Mouse (Mus musculus): Measurements from ENCODE around the gene Large1. TPM values are rescaled to one million over a fixed set of nuclear protein-coding genes. Genes with fewer than 3 reads are reported as not detected.
A peak's percentile ranks its signal among the peaks of the same experiment; 100 is the strongest.
"Not testable (repeated sequence)": the region's sequence is repeated elsewhere in the genome, so short reads cannot be mapped to it uniquely, and the experiment has no call there.

Gene Large1
- total and polyA plus RNA-seq, 2 experiments: 1.9 to 3.5 TPM

GRCm38 (mm10) chr8:73123864-73124499, 229.4 kb downstream of the Large1 start:
- Histone ChIP-seq H3K36me3 (ENCODE audit: control insufficient read depth, insufficient read depth, low read length) (no peaks in the 10 kb centered on the region), H3K4me1 (ENCODE audit: control insufficient read depth, insufficient read depth, low read length) (0 out of 2 replicates have a peak, but pooled peaks cover 4% of the 10 kb centered on the region), H3K4me3 (ENCODE audit: insufficient read depth, low read depth, low read length) (no peak overlapping the region), H3K79me2 (ENCODE audit: control insufficient read depth, insufficient read depth, low read length) (no peaks in the 10 kb centered on the region; the same call in 1 of the 2 replicates), H3K9ac (ENCODE audit: low read depth, low read length) (no peak overlapping the region), H3K27me3 (ENCODE audit: control insufficient read depth, insufficient read depth, low read length) (no peaks in the 10 kb centered on the region), H3K27ac (replicated peaks; ENCODE audit: insufficient read depth, low read depth, low read length) (no peak overlapping the region)
- 57% methylated on average over 5 of the region's 5 CpGs for WGBS
- peak; percentile 44 for DNase-seq (ENCODE audit: extremely low read depth, low read depth, low spot score)
- TF ChIP-seq CTCF (IDR thresholded peaks at IDR 0.05; ENCODE audit: low read depth, low read length) (no peak), POLR2A (IDR thresholded peaks at IDR 0.05; ENCODE audit: extremely low read depth, insufficient read depth, low read length) (no peak)

GRCm38 (mm10) chr8:73112332-73112895, 240.9 kb downstream of the Large1 start:
- Histone ChIP-seq H3K4me3 (ENCODE audit: insufficient read depth, low read depth, low read length) (no peak overlapping the region), H3K36me3 (ENCODE audit: control insufficient read depth, insufficient read depth, low read length) (no peaks in the 10 kb centered on the region), H3K4me1 (ENCODE audit: control insufficient read depth, insufficient read depth, low read length) (no peaks in the 10 kb centered on the region), H3K9ac (ENCODE audit: low read depth, low read length) (no peak overlapping the region), H3K27me3 (ENCODE audit: control insufficient read depth, insufficient read depth, low read length) (no peaks in the 10 kb centered on the region), H3K27ac (replicated peaks; ENCODE audit: insufficient read depth, low read depth, low read length) (no peak overlapping the region), H3K79me2 (ENCODE audit: control insufficient read depth, insufficient read depth, low read length) (no peaks in the 10 kb centered on the region)
- 93% methylated on average over 1 of the region's 1 CpGs for WGBS
- DNase-seq (ENCODE audit: extremely low read depth, low read depth, low spot score): no peak
- TF ChIP-seq POLR2A (IDR thresholded peaks at IDR 0.05; ENCODE audit: extremely low read depth, insufficient read depth, low read length): no peak
- no peak for TF ChIP-seq CTCF (IDR thresholded peaks at IDR 0.05; ENCODE audit: low read depth, low read length)

- 81% methylated on average over 1 of the region's 1 CpGs for WGBS
- Histone ChIP-seq H3K27ac (replicated peaks; ENCODE audit: insufficient read depth, low read depth, low read length) (no peak overlapping the region), H3K9ac (ENCODE audit: low read depth, low read length) (no peak overlapping the region), H3K79me2 (ENCODE audit: control insufficient read depth, insufficient read depth, low read length) (no peaks in the 10 kb centered on the region), H3K27me3 (ENCODE audit: control insufficient read depth, insufficient read depth, low read length) (no peaks in the 10 kb centered on the region), H3K4me3 (ENCODE audit: insufficient read depth, low read depth, low read length) (no peak overlapping the region), H3K4me1 (ENCODE audit: control insufficient read depth, insufficient read depth, low read length) (no peaks in the 10 kb centered on the region), H3K36me3 (ENCODE audit: control insufficient read depth, insufficient read depth, low read length) (no peaks in the 10 kb centered on the region)
- TF ChIP-seq CTCF (IDR thresholded peaks at IDR 0.05; ENCODE audit: low read depth, low read length) (no peak), POLR2A (IDR thresholded peaks at IDR 0.05; ENCODE audit: extremely low read depth, insufficient read depth, low read length) (no peak)
- no peak for DNase-seq (ENCODE audit: extremely low read depth, low read depth, low spot score)
Measured at GRCm38 (mm10) chr8:73104089-73104488, 249.3 kb downstream of the Large1 start.

GRCm38 (mm10) chr8:73101069-73101468, 252.3 kb downstream of the Large1 start:
- H3K27ac ChIP-seq (replicated peaks; ENCODE audit: insufficient read depth, low read depth, low read length): no peak overlapping the region
- 33% methylated on average over 5 of the region's 5 CpGs for WGBS
- H3K4me3 ChIP-seq (ENCODE audit: insufficient read depth, low read depth, low read length): no peak overlapping the region
- H3K4me1 ChIP-seq (ENCODE audit: control insufficient read depth, insufficient read depth, low read length): no peaks in the 10 kb centered on the region
- TF ChIP-seq CTCF (IDR thresholded peaks at IDR 0.05; ENCODE audit: low read depth, low read length) (no peak), POLR2A (IDR thresholded peaks at IDR 0.05; ENCODE audit: extremely low read depth, insufficient read depth, low read length) (no peak)
- no peaks in the 10 kb centered on the region for H3K79me2 ChIP-seq (ENCODE audit: control insufficient read depth, insufficient read depth, low read length)
- DNase-seq (ENCODE audit: extremely low read depth, low read depth, low spot score): no peak
- no peaks in the 10 kb centered on the region for H3K27me3 ChIP-seq (ENCODE audit: control insufficient read depth, insufficient read depth, low read length)
- H3K9ac ChIP-seq (ENCODE audit: low read depth, low read length): no peak overlapping the region
- no peaks in the 10 kb centered on the region for H3K36me3 ChIP-seq (ENCODE audit: control insufficient read depth, insufficient read depth, low read length)

- H3K4me3 ChIP-seq (ENCODE audit: insufficient read depth, low read depth, low read length); H3K27ac ChIP-seq (replicated peaks; ENCODE audit: insufficient read depth, low read depth, low read length); H3K9ac ChIP-seq (ENCODE audit: low read depth, low read length); H3K36me3 ChIP-seq (ENCODE audit: control insufficient read depth, insufficient read depth, low read length); H3K27me3 ChIP-seq (ENCODE audit: control insufficient read depth, insufficient read depth, low read length); H3K4me1 ChIP-seq (ENCODE audit: control insufficient read depth, insufficient read depth, low read length); H3K79me2 ChIP-seq (ENCODE audit: control insufficient read depth, insufficient read depth, low read length): not testable (repeated sequence)
- peak; percentile 55 for DNase-seq (ENCODE audit: extremely low read depth, low read depth, low spot score)
- WGBS: 7% methylated on average over 3 of the region's 3 CpGs
Measured at GRCm38 (mm10) chr8:73100607-73101006, 252.7 kb downstream of the Large1 start.

GRCm38 (mm10) chr8:73099542-73099941, 253.8 kb downstream of the Large1 start:
- WGBS: 74% methylated on average over 3 of the region's 3 CpGs
- Histone ChIP-seq H3K9ac (ENCODE audit: low read depth, low read length) (no peak overlapping the region), H3K79me2 (ENCODE audit: control insufficient read depth, insufficient read depth, low read length) (no peaks in the 10 kb centered on the region), H3K4me1 (ENCODE audit: control insufficient read depth, insufficient read depth, low read length) (no peaks in the 10 kb centered on the region), H3K27me3 (ENCODE audit: control insufficient read depth, insufficient read depth, low read length) (no peaks in the 10 kb centered on the region), H3K36me3 (ENCODE audit: control insufficient read depth, insufficient read depth, low read length) (no peaks in the 10 kb centered on the region), H3K4me3 (ENCODE audit: insufficient read depth, low read depth, low read length) (no peak overlapping the region), H3K27ac (replicated peaks; ENCODE audit: insufficient read depth, low read depth, low read length) (no peak overlapping the region)
- DNase-seq (ENCODE audit: extremely low read depth, low read depth, low spot score): no peak
- no peak for TF ChIP-seq CTCF (IDR thresholded peaks at IDR 0.05; ENCODE audit: low read depth, low read length)
- no peak for TF ChIP-seq POLR2A (IDR thresholded peaks at IDR 0.05; ENCODE audit: extremely low read depth, insufficient read depth, low read length)
